Mouse (Mus musculus) liver, adult 2 months (tissue): ENCODE measurements around the gene Ubash3b.

Source experiments
- CTCF ChIP-seq: fragments of 200-500 bp; IDR thresholded peaks from 2 replicates; pipeline ENCODE4 v1.5.1; 2011; ENCODE audit warnings: low read depth, low read length, control low read depth
- POLR2A ChIP-seq: fragments of 200-500 bp; IDR thresholded peaks from 2 replicates; pipeline ENCODE4 v1.6.1; 2011; ENCODE audit warnings: low read length, control low read depth; ENCODE audit not compliant: insufficient read depth; ENCODE audit errors: extremely low read depth

GRCm38 (mm10) chr9:41195742-41196311 lies 34.3 kb upstream of the Ubash3b start:
- no peak for TF ChIP-seq CTCF
- no peak for TF ChIP-seq POLR2A
